Mouse (Mus musculus) spleen, adult 2 months (tissue): Measurements from ENCODE around the gene Myl10.

Source experiments
- CTCF ChIP-seq: fragments of 200-500 bp; IDR thresholded peaks from 2 replicates; pipeline ENCODE4 v1.5.1; 2011; ENCODE audit warnings: mild to moderate bottlenecking, inconsistent platforms; ENCODE audit not compliant: insufficient read depth, insufficient read length, insufficient replicate concordance; ENCODE audit errors: extremely low read depth
- POLR2A ChIP-seq: fragments of 200-500 bp; IDR thresholded peaks from 2 replicates; pipeline ENCODE4 v1.6.1; 2011; ENCODE audit warnings: low read depth, low read length, inconsistent platforms

GRCm38 (mm10) chr5:136676315-136677030 is 16.5 kb upstream of the Myl10 start:
- TF ChIP-seq POLR2A (no peak), CTCF (no peak)
